Mouse (Mus musculus) intestine, postnatal 0 days (tissue): Measurements from ENCODE around the gene Pgf. TPM values are rescaled to one million over a fixed set of nuclear protein-coding genes. Genes with fewer than 3 reads are reported as not detected.

Source experiments
- ATAC-seq: fragments of 200-750 bp; cut with Nextera tagmentation; 2 replicates; pipeline ENCODE4 v1.8.0; 2017; ENCODE audit warnings: mild to moderate bottlenecking, moderate TSS enrichment, moderate library complexity
- H3K27ac ChIP-seq: fragments of 300-500 bp; sonication (generic); 2 replicates; pipeline ENCODE4 v1.5.1; 2014; ENCODE audit warnings: mild to moderate bottlenecking, low read depth, low read length, moderate library complexity
- H3K27me3 ChIP-seq: fragments of 300-500 bp; sonication (generic); replicated peaks from 2 replicates; pipeline ENCODE4 v1.6.1; 2014; ENCODE audit warnings: low read length, mixed read lengths; ENCODE audit not compliant: control insufficient read depth, insufficient read depth
- H3K36me3 ChIP-seq: fragments of 300-500 bp; sonication (generic); 2 replicates; pipeline ENCODE4 v1.6.1; 2014; ENCODE audit warnings: mild to moderate bottlenecking, moderate library complexity; ENCODE audit not compliant: control insufficient read depth, insufficient read depth
- H3K4me1 ChIP-seq: fragments of 300-500 bp; sonication (generic); replicated peaks from 2 replicates; pipeline ENCODE4 v1.6.1; 2014; ENCODE audit warnings: antibody characterized with exemption, low read length, mixed read lengths; ENCODE audit not compliant: control insufficient read depth, insufficient read depth
- H3K4me2 ChIP-seq: fragments of 300-500 bp; sonication (generic); replicated peaks from 2 replicates; pipeline ENCODE4 v1.6.1; 2014; ENCODE audit warnings: low read depth, mild to moderate bottlenecking, moderate library complexity
- H3K4me3 ChIP-seq: fragments of 300-500 bp; sonication (generic); 2 replicates; pipeline ENCODE4 v1.5.1; 2014; ENCODE audit warnings: low read depth, low read length
- H3K9ac ChIP-seq: fragments of 300-500 bp; sonication (generic); 2 replicates; pipeline ENCODE4 v1.6.1; 2014; ENCODE audit warnings: mild to moderate bottlenecking, low read depth, low read length
- H3K9me3 ChIP-seq: fragments of 300-500 bp; sonication (generic); 2 replicates; pipeline ENCODE4 v1.6.1; 2016; ENCODE audit warnings: mixed run types; ENCODE audit not compliant: control insufficient read depth
- CTCF ChIP-seq: sonication (generic); IDR thresholded peaks from 2 replicates; pipeline ENCODE4 v1.5.1; 2016; ENCODE audit warnings: low read depth, mild to moderate bottlenecking, control low read depth, antibody characterized with exemption, moderate library complexity
- WGBS: fragments of 180-500 bp; shearing (Covaris S2); extraction: QIAGEN DNeasy Blood & Tissue Kit; methylation state at CpG from one replicate; pipeline ENCODE4 v1.1.7; 2014; 5-methylcytosine and 5-hydroxymethylcytosine counted together
- polyA plus RNA-seq: library from polyadenylated mRNA; unstranded; fragments of >200 nt; fragmentation: Nextera tagmentation; extraction: Ambion mirVana; gene quantifications from 2 replicates; pipeline ENCODE4 v1.2.1, GENCODE M21; 2015

Pgf gene
- polyA plus RNA-seq, 1 experiment from 2014 or later: 3.9 TPM

- H3K9me3 ChIP-seq: no peaks in the 10 kb centered on the region
- no peak for ATAC-seq
- no peak for TF ChIP-seq CTCF
- H3K4me3 ChIP-seq: no peak overlapping the region
- H3K9ac ChIP-seq: no peak overlapping the region
- 38% methylated on average over 8 of the region's 8 CpGs for WGBS
- H3K36me3 ChIP-seq: no peaks in the 10 kb centered on the region
- H3K27me3 ChIP-seq: no peaks in the 10 kb centered on the region
- H3K4me2 ChIP-seq: no peak overlapping the region
- H3K27ac ChIP-seq: no peak overlapping the region
- H3K4me1 ChIP-seq: no peaks in the 10 kb centered on the region
Measured at GRCm38 (mm10) chr12:85185810-85186209, 8.2 kb upstream of the Pgf start.

GRCm38 (mm10) chr12:85184118-85184517 is 6.5 kb upstream of the Pgf start:
- 56% methylated on average over 5 of the region's 5 CpGs for WGBS
- TF ChIP-seq CTCF: no peak
- H3K4me2 ChIP-seq: no peak overlapping the region
- H3K27ac ChIP-seq: no peak overlapping the region
- no peaks in the 10 kb centered on the region for H3K4me1 ChIP-seq
- no peaks in the 10 kb centered on the region for H3K27me3 ChIP-seq
- H3K9me3 ChIP-seq: no peaks in the 10 kb centered on the region
- no peak overlapping the region for H3K4me3 ChIP-seq
- ATAC-seq: no peak
- no peak overlapping the region for H3K9ac ChIP-seq
- H3K36me3 ChIP-seq: no peaks in the 10 kb centered on the region

GRCm38 (mm10) chr12:85182898-85183297 is 5.3 kb upstream of the Pgf start:
- H3K27ac ChIP-seq: no peak overlapping the region
- H3K9ac ChIP-seq: no peak overlapping the region
- no peaks in the 10 kb centered on the region for H3K4me1 ChIP-seq
- 0 out of 2 replicates have a peak, but pooled peaks cover 3% of the 10 kb centered on the region for H3K27me3 ChIP-seq
- H3K9me3 ChIP-seq: no peaks in the 10 kb centered on the region
- H3K4me3 ChIP-seq: no peak overlapping the region
- ATAC-seq: no peak
- no peak overlapping the region for H3K4me2 ChIP-seq
- H3K36me3 ChIP-seq: no peaks in the 10 kb centered on the region
- TF ChIP-seq CTCF: no peak
- WGBS: 78% methylated on average over 5 of the region's 5 CpGs

GRCm38 (mm10) chr12:85182345-85182643 is 4.7 kb upstream of the Pgf start:
- Histone ChIP-seq H3K27me3 (0 out of 2 replicates have a peak, but pooled peaks cover 6% of the 10 kb centered on the region), H3K4me1 (no peaks in the 10 kb centered on the region), H3K4me3 (no peak overlapping the region), H3K9me3 (no peaks in the 10 kb centered on the region), H3K36me3 (no peaks in the 10 kb centered on the region), H3K9ac (no peak overlapping the region), H3K27ac (no peak overlapping the region), H3K4me2 (no peak overlapping the region)
- WGBS: 26% methylated on average over 8 of the region's 8 CpGs
- no peak for ATAC-seq
- TF ChIP-seq CTCF: no peak

- Histone ChIP-seq H3K9ac (no peak overlapping the region), H3K4me2 (no peak overlapping the region)
Measured at GRCm38 (mm10) chr12:85181475-85182344, 4.1 kb upstream of the Pgf start.

GRCm38 (mm10) chr12:85178294-85178693 is 704 bp upstream of the Pgf start:
- H3K4me1 ChIP-seq: no peaks in the 10 kb centered on the region
- 78% methylated on average over 2 of the region's 2 CpGs for WGBS

More at GRCm38 (mm10) chr12:85181475-85182344, 4.1 kb upstream of the Pgf start:
- H3K27me3 ChIP-seq: 0 out of 2 replicates have a peak, but pooled peaks cover 6% of the 10 kb centered on the region
- H3K4me3 ChIP-seq: no peak overlapping the region
- no peak overlapping the region for H3K27ac ChIP-seq
- no peak for ATAC-seq
- no peak for TF ChIP-seq CTCF
- 40% methylated on average over 16 of the region's 17 CpGs for WGBS
- no peaks in the 10 kb centered on the region for H3K4me1 ChIP-seq
- no peaks in the 10 kb centered on the region for H3K9me3 ChIP-seq
- H3K36me3 ChIP-seq: no peaks in the 10 kb centered on the region

More at GRCm38 (mm10) chr12:85178294-85178693, 704 bp upstream of the Pgf start:
- Histone ChIP-seq H3K9me3 (no peaks in the 10 kb centered on the region), H3K27me3 (0 out of 2 replicates have a peak, but pooled peaks cover 6% of the 10 kb centered on the region), H3K27ac (no peak overlapping the region), H3K36me3 (no peaks in the 10 kb centered on the region), H3K9ac (no peak overlapping the region), H3K4me2 (no peak overlapping the region), H3K4me3 (no peak overlapping the region)
- no peak for ATAC-seq
- no peak for TF ChIP-seq CTCF
